ENCODE assay signal across 8 mouse cellular contexts in the genomic region with DNA sequence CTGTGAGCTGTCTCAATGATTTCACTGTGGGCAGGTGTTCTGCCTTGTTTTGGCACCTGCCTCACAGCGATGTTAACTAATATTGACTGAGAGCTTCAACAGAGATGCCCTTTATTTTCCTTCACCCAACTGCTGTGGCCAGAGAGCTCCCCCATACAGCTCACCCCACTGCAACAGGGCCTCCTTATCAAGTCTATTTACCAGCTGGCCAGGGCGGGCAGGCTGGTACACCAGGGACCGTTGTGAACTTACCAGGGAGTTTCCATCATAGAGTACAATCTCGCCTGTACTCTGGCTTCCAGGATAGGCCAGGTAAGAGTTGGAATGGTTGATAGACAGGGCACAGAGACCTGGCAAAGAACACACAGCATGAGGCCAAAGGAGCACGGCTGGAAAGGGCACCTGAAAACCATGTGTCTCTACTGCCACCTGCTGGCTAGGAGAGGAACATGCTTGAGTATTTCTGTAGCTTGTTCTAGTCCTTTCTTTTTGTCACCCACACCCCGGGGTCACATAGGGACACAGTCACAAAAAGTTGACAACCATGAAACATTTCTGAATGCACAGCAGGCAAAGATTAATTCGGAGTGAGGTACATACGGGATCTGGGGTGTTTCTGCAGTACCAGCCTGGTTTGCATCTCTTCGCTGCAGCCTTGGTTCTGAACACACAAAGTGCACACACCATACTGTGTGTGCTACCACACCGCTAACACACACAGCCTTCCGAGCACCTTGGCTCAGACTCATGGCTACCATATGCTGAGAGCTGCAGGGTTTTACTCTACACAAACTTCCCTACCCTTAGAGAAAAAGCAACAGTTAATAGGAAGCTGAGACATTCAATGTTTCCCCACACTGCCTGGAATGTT. TPM values are rescaled to one million over a fixed set of nuclear protein-coding genes. Genes with fewer than 3 reads are reported as not detected.
DNase-seq lines count a peak whose midpoint lies in the region; ATAC-seq and TF ChIP-seq lines count a peak whose summit lies in the region.

No protein-coding gene starts in this region.

- H3K27ac ChIP-seq in forebrain, postnatal 0 days (ENCODE audit: low read depth, low read length) = no peak overlapping the region
- no peak overlapping the region for H3K27ac ChIP-seq in hindbrain, embryonic 14.5 days

- DNase-seq in NIH3T3 (ENCODE audit: low read depth) = peak; percentile 83
- peak; percentile 85 for DNase-seq in cerebellum, adult 11-12 months
- peak; percentile 86 for DNase-seq in forebrain, postnatal 0 days
- DNase-seq in hindbrain, embryonic 14.5 days (ENCODE audit: low spot score) = peak; percentile 88
- peak; percentile 69 to 80 for DNase-seq in left cerebral cortex, adult 18-20 months (ENCODE audit: low spot score in 2 of 2)
- DNase-seq in retina, postnatal 7 days (ENCODE audit: low read depth, low spot score) = peak; percentile 65
- DNase-seq in thymus, postnatal 4 days = peak; percentile 81

- no peak overlapping the region for H3K9ac ChIP-seq in forebrain, postnatal 0 days
- H3K9ac ChIP-seq in hindbrain, embryonic 14.5 days = no peak overlapping the region

- H3K4me3 ChIP-seq in forebrain, postnatal 0 days (ENCODE audit: low read depth, low read length) = no peak overlapping the region
- H3K4me3 ChIP-seq in hindbrain, embryonic 14.5 days (replicated peaks; ENCODE audit: low read length) = no peak overlapping the region

- ATAC-seq in forebrain, postnatal 0 days = peak; percentile 77
- ATAC-seq in hindbrain, embryonic 14.5 days (ENCODE audit: low FRiP score) = peak; percentile 24; the same call in 1 of the 2 replicates
- peak; percentile 83 for ATAC-seq in megakaryocyte, adult 5-6 weeks (ENCODE audit: poor library complexity, severe bottlenecking)

- H3K27me3 ChIP-seq in forebrain, postnatal 0 days (ENCODE audit: insufficient read depth, low read length) = no peaks in the 10 kb centered on the region
- H3K27me3 ChIP-seq in hindbrain, embryonic 14.5 days (ENCODE audit: control insufficient read depth, insufficient read depth, low read length) = no peaks in the 10 kb centered on the region

- peaks cover 6% of the 10 kb centered on the region; the same call in 1 of the 2 replicates for H3K36me3 ChIP-seq in forebrain, postnatal 0 days (ENCODE audit: insufficient read depth)
- H3K36me3 ChIP-seq in hindbrain, embryonic 14.5 days (replicated peaks; ENCODE audit: control insufficient read depth, insufficient read depth) = no peaks in the 10 kb centered on the region

- no peaks in the 10 kb centered on the region for H3K9me3 ChIP-seq in forebrain, postnatal 0 days (ENCODE audit: low read length)
- H3K9me3 ChIP-seq in hindbrain, embryonic 14.5 days (ENCODE audit: control insufficient read depth, low read length) = no peaks in the 10 kb centered on the region

- H3K4me2 ChIP-seq in forebrain, postnatal 0 days (ENCODE audit: low read depth) = no peak overlapping the region
- H3K4me2 ChIP-seq in hindbrain, embryonic 14.5 days (replicated peaks) = no peak overlapping the region

- TF ChIP-seq CTCF in forebrain, postnatal 0 days (IDR thresholded peaks at IDR 0.05; ENCODE audit: low read depth) = peak; percentile 98

- WGBS in forebrain, postnatal 0 days = 45% methylated on average over 11 of the region's 11 CpGs
- 49% methylated on average over 11 of the region's 11 CpGs for WGBS in hindbrain, embryonic 14.5 days

- no peaks in the 10 kb centered on the region for H3K4me1 ChIP-seq in forebrain, postnatal 0 days (ENCODE audit: insufficient read depth)
- no peaks in the 10 kb centered on the region for H3K4me1 ChIP-seq in hindbrain, embryonic 14.5 days (replicated peaks; ENCODE audit: control insufficient read depth, insufficient read depth, low read length)

RNA-seq across cellular contexts. Expression of a gene that starts 26.7 kb away (rescaled TPM):
- total RNA-seq in forebrain, postnatal 0 days (2014; rRNA removed) = 10.8 and 10.9 TPM in 2 replicates
- 11.8 and 16.5 TPM in 2 replicates for polyA plus RNA-seq in forebrain, postnatal 0 days (2015; fragmentation: Nextera tagmentation; extraction: Ambion mirVana)
- 10.4 and 13.2 TPM in 2 replicates for polyA plus RNA-seq in hindbrain, embryonic 14.5 days (2014; fragmentation: Nextera tagmentation; extraction: Ambion mirVana)
- total RNA-seq in left cerebral cortex, adult 18-20 months (2021) = 10 to 100 TPM; 18.4 to 19.3 TPM
- total RNA-seq in megakaryocyte, adult 5-6 weeks (2015) = 13.8 and 14.2 TPM in 2 replicates
- total RNA-seq in megakaryocyte, adult 5-6 weeks (2017) = 7.6 and 10.0 TPM in 2 replicates

Comparison
In these comparisons a context has a peak if more than half of its experiments do, and no peak if none do; other contexts are left out.
1. ATAC-seq: peak in every context shown above with its lines; median percentile 83 in megakaryocyte, adult 5-6 weeks; 77 in forebrain, postnatal 0 days; 24 in hindbrain, embryonic 14.5 days.